Mouse (Mus musculus) thymus, postnatal 14 days (tissue): ENCODE measurements around the gene Olfr730.

Source experiments
- DNase-seq: peaks from one replicate; pipeline ENCODE4 v3.0.0; 2021

The Olfr730 gene

GRCm38 (mm10) chr14:50188098-50188497 lies at the start of gene Olfr730:
TSS of gene Olfr730 (minus strand) at chr14:50188198.
- no peak for DNase-seq

DNA sequence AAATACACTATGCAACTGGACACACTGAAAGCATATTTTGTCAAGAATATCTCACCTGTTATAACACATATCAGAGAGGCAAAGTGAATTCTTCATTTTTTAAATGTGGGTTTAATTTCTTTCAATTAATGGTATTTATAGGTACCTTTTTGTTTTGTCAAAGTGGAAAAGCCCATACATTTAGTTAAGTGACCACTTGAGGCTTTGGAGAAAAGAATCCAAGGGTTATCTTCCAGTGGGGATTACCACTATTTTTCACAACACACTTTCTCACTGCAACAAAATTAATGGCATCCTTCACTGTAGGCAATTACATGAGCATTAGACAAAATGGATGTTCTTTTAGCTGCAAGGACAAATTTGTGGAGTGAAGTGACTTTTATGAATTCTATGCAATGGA lies 35.2 kb downstream of the Olfr730 start, which contains the start of gene Olfr729:
TSS of gene Olfr729 (minus strand) at position 101 of the 400 bp plus-strand sequence.
- no peak for DNase-seq

DNA sequence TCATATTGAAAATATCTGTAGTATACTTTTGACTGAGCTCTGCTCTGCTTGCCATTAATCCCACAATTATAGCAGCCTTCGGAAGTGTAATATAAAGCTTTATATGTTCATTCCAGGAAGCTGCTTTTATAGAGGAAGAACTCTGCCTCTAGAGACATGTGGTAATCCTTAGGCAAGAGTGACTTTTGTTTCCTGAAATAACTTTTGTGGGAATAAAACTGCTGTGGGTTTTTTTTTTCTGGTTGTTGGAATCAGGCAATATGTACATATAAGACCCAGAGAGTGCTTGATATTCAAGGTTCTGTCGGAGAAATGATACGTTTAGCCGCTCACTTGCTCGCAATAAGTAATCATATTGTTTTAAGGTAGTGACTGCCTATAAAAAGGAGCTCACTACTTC lies 45.4 kb downstream of the Olfr730 start, which contains the start of gene Olfr728:
TSS of gene Olfr728 (minus strand) at position 101 of the 400 bp plus-strand sequence.
- no peak for DNase-seq
